Mouse (Mus musculus): ENCODE results near the gene Bdkrb2. TPM values are rescaled to one million over a fixed set of nuclear protein-coding genes. Genes with fewer than 3 reads are reported as not detected.

The Bdkrb2 gene
- polyA plus RNA-seq, 2 experiments, result 1.2 to 2.2 TPM

DNA sequence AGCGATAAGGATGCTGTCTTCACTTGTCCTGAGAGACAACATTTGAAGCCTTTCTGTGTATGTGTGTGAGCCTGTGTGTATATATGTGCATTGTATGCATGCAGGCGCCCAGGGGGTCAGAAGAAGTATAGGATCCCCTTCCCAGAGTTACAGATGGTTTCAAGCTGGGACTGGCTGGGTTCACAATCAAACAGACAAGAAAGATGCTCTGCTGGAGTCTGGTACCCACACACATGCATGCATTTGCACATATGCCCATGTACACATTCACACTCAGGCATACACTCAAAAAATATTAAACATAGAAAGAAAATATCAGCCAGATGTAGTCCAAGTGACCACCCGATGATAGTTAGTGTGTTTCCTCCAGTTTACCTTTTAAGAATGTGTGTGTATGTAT is 20.5 kb upstream of the Bdkrb2 start:
- H3K4me1 ChIP-seq (ENCODE audit: control insufficient read depth, insufficient read depth, low read length), result peaks cover 8% of the 10 kb centered on the region; the same call in 1 of the 2 replicates
- no peak for DNase-seq (ENCODE audit: low spot score)
- H3K36me3 ChIP-seq (ENCODE audit: control insufficient read depth, insufficient read depth, low read length), result no peaks in the 10 kb centered on the region
- no peak overlapping the region for H3K4me3 ChIP-seq (replicated peaks; ENCODE audit: low read length)
- no peak overlapping the region for H3K9ac ChIP-seq (ENCODE audit: low read depth, low read length, severe bottlenecking)
- TF ChIP-seq POLR2A (IDR thresholded peaks at IDR 0.05; ENCODE audit: borderline replicate concordance, extremely low read depth, insufficient read depth, insufficient read length), result no peak
- 81% methylated on average over 3 of the region's 3 CpGs for WGBS
- no peak overlapping the region for H3K4me2 ChIP-seq (replicated peaks; ENCODE audit: low read depth, low read length, severe bottlenecking)
- no peaks in the 10 kb centered on the region for H3K27me3 ChIP-seq (ENCODE audit: control insufficient read depth, insufficient read depth, low read length)
- no peak overlapping the region for H3K27ac ChIP-seq (replicated peaks; ENCODE audit: low read depth, low read length)
- no peak for ATAC-seq (ENCODE audit: low FRiP score, low read depth)
- H3K9me3 ChIP-seq (ENCODE audit: control insufficient read depth, low read length), result no peaks in the 10 kb centered on the region

DNA sequence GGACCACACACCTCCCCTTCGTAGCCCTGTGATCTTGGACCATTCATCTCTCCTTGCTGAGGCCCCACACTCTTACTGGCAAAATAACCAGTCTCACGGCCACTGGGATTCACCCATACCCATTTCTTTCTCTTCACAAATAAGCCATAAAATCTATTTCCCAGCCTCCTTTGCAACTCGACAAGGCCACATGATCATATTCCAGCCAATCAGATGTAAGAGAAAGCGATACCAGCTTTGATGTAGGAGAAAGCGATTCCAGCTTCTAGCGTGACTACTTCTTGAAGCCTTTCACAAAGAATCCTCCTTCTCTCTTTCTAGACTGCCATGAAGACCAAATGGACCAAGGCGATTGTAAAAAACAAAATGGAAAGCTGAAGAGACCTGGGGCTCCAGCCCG is 19.9 kb upstream of the Bdkrb2 start:
- Histone ChIP-seq H3K9ac (ENCODE audit: low read depth, low read length, severe bottlenecking) (no peak overlapping the region), H3K4me1 (ENCODE audit: control insufficient read depth, insufficient read depth, low read length) (peaks cover 8% of the 10 kb centered on the region; the same call in 1 of the 2 replicates), H3K9me3 (ENCODE audit: control insufficient read depth, low read length) (no peaks in the 10 kb centered on the region), H3K36me3 (ENCODE audit: control insufficient read depth, insufficient read depth, low read length) (no peaks in the 10 kb centered on the region), H3K27me3 (ENCODE audit: control insufficient read depth, insufficient read depth, low read length) (no peaks in the 10 kb centered on the region), H3K27ac (replicated peaks; ENCODE audit: low read depth, low read length) (no peak overlapping the region), H3K4me2 (replicated peaks; ENCODE audit: low read depth, low read length, severe bottlenecking) (no peak overlapping the region), H3K4me3 (replicated peaks; ENCODE audit: low read length) (no peak overlapping the region)
- ATAC-seq (ENCODE audit: low FRiP score, low read depth), result no peak
- no peak for DNase-seq (ENCODE audit: low spot score)
- no peak for TF ChIP-seq POLR2A (IDR thresholded peaks at IDR 0.05; ENCODE audit: borderline replicate concordance, extremely low read depth, insufficient read depth, insufficient read length)
- 72% methylated on average over 8 of the region's 8 CpGs for WGBS

DNA sequence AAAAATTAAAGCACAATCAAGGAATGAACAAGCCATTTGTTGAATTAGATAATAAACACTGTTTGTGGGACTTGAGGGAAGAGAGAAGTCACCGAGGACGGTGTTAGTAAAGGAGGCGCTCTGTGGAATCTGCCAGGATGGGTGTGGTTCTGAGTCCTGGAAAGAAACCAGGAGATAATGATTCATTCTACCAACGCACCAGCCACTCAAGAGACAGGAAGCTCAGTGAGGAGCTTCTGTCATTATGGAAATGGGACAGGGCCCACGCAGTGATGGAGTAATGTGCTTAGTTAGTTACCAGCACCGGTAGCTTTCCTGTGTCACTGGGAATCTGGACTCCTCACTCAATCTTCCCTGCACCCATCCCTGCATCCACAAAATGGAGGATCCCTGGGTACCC is 19.3 kb upstream of the Bdkrb2 start:
- Histone ChIP-seq H3K9ac (ENCODE audit: low read depth, low read length, severe bottlenecking) (no peak overlapping the region), H3K9me3 (ENCODE audit: control insufficient read depth, low read length) (no peaks in the 10 kb centered on the region), H3K27me3 (ENCODE audit: control insufficient read depth, insufficient read depth, low read length) (no peaks in the 10 kb centered on the region), H3K4me3 (replicated peaks; ENCODE audit: low read length) (no peak overlapping the region), H3K4me2 (replicated peaks; ENCODE audit: low read depth, low read length, severe bottlenecking) (no peak overlapping the region), H3K36me3 (ENCODE audit: control insufficient read depth, insufficient read depth, low read length) (no peaks in the 10 kb centered on the region), H3K27ac (replicated peaks; ENCODE audit: low read depth, low read length) (no peak overlapping the region), H3K4me1 (ENCODE audit: control insufficient read depth, insufficient read depth, low read length) (peaks cover 8% of the 10 kb centered on the region; the same call in 1 of the 2 replicates)
- WGBS, result 73% methylated on average over 6 of the region's 6 CpGs
- TF ChIP-seq POLR2A (IDR thresholded peaks at IDR 0.05; ENCODE audit: borderline replicate concordance, extremely low read depth, insufficient read depth, insufficient read length), result no peak
- ATAC-seq (ENCODE audit: low FRiP score, low read depth) (no peak), DNase-seq (ENCODE audit: low spot score) (no peak)

DNA sequence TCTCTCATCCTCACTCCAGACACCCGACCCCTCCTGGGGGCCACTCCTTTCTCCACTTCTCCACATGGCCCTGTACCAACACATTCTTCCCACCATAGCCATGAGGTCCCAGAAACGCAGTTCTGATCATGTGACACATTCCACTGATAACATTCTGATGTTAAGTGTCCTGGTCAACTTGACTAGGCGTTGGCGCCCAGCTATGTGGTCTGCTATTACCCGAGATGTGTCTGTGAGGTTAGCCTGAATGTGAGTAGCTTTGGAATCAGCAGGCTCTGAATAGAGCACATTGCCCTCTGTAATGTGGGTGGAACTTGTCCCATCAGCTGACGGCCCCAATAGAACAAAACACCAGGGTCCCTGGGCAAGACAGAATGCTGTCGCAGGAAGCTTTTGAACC is 18.2 kb upstream of the Bdkrb2 start:
- Histone ChIP-seq H3K27ac (replicated peaks; ENCODE audit: low read depth, low read length) (no peak overlapping the region), H3K4me1 (ENCODE audit: control insufficient read depth, insufficient read depth, low read length) (peaks cover 8% of the 10 kb centered on the region; the same call in 1 of the 2 replicates), H3K4me2 (replicated peaks; ENCODE audit: low read depth, low read length, severe bottlenecking) (no peak overlapping the region), H3K9me3 (ENCODE audit: control insufficient read depth, low read length) (no peaks in the 10 kb centered on the region), H3K9ac (ENCODE audit: low read depth, low read length, severe bottlenecking) (no peak overlapping the region), H3K4me3 (replicated peaks; ENCODE audit: low read length) (no peak overlapping the region), H3K36me3 (ENCODE audit: control insufficient read depth, insufficient read depth, low read length) (no peaks in the 10 kb centered on the region), H3K27me3 (ENCODE audit: control insufficient read depth, insufficient read depth, low read length) (no peaks in the 10 kb centered on the region)
- no peak for ATAC-seq (ENCODE audit: low FRiP score, low read depth)
- TF ChIP-seq POLR2A (IDR thresholded peaks at IDR 0.05; ENCODE audit: borderline replicate concordance, extremely low read depth, insufficient read depth, insufficient read length), result no peak
- 86% methylated on average over 7 of the region's 7 CpGs for WGBS
- no peak for DNase-seq (ENCODE audit: low spot score)

DNA sequence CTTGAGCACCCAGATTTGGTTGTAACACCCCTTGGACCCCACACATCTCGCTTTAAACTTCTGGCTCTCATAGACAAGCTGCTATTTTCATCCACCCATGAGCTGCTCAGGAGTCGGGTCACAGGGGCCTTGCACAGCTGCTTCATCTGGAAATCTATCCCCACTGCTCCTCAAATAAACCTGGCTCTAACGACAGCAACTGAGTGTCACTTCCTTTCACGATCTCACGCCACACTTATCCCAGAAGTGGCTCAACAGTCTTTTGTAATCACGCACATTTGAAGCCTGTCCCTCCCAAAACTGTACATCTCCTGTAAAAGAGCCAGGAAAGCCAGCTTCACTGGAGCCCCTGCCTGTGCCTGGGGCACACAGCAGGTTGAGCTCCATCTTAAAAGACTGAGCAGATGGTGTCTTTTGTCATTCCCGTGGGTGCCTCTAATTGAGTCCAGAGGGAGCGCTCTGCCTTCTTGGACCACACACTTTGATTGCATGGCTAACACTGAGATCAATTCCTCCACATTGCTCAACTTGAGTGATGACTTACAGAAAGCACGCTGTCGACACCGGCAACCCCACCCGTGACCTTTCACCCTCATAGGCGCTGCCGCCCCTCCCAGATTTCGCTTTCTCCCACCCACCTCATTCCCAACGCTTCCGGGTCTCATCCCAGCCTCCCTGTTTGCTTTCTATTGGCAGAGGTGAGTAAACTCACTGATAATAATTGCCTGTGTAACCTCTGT is 17.2 kb upstream of the Bdkrb2 start:
- H3K4me1 ChIP-seq (ENCODE audit: control insufficient read depth, insufficient read depth, low read length), result peaks cover 8% of the 10 kb centered on the region; the same call in 1 of the 2 replicates
- no peak for TF ChIP-seq POLR2A (IDR thresholded peaks at IDR 0.05; ENCODE audit: borderline replicate concordance, extremely low read depth, insufficient read depth, insufficient read length)
- no peak overlapping the region for H3K4me2 ChIP-seq (replicated peaks; ENCODE audit: low read depth, low read length, severe bottlenecking)
- H3K36me3 ChIP-seq (ENCODE audit: control insufficient read depth, insufficient read depth, low read length), result no peaks in the 10 kb centered on the region
- ATAC-seq (ENCODE audit: low FRiP score, low read depth) (no peak), DNase-seq (ENCODE audit: low spot score) (no peak)
- H3K4me3 ChIP-seq (replicated peaks; ENCODE audit: low read length), result no peak overlapping the region
- no peaks in the 10 kb centered on the region for H3K27me3 ChIP-seq (ENCODE audit: control insufficient read depth, insufficient read depth, low read length)
- no peak overlapping the region for H3K9ac ChIP-seq (ENCODE audit: low read depth, low read length, severe bottlenecking)
- no peak overlapping the region for H3K27ac ChIP-seq (replicated peaks; ENCODE audit: low read depth, low read length)
- H3K9me3 ChIP-seq (ENCODE audit: control insufficient read depth, low read length), result no peaks in the 10 kb centered on the region
- WGBS, result 18% methylated on average over 17 of the region's 17 CpGs
